Mouse (Mus musculus) embryonic facial prominence, embryonic 10.5 days (tissue): Measurements from ENCODE around the gene Cyp2a4. TPM values are rescaled to one million over a fixed set of nuclear protein-coding genes. Genes with fewer than 3 reads are reported as not detected.
"Not testable (repeated sequence)": the region's sequence is repeated elsewhere in the genome, so short reads cannot be mapped to it uniquely, and the experiment has no call there.

ENCODE experiments used
- DNase-seq: peaks from one replicate; pipeline ENCODE4 v3.0.0-alpha.2; 2017; ENCODE audit warnings: low spot score
- H3K27ac ChIP-seq: fragments of 300-500 bp; sonication (generic); replicated peaks from 2 replicates; pipeline ENCODE4 v1.5.1; 2016; ENCODE audit warnings: mild to moderate bottlenecking
- H3K27me3 ChIP-seq: fragments of 300-500 bp; sonication (generic); replicated peaks from 2 replicates; pipeline ENCODE4 v1.6.1; 2016; ENCODE audit warnings: low read depth, mild to moderate bottlenecking; ENCODE audit not compliant: poor library complexity, severe bottlenecking
- H3K36me3 ChIP-seq: fragments of 300-500 bp; sonication (generic); replicated peaks from 2 replicates; pipeline ENCODE4 v1.6.1; 2016; ENCODE audit warnings: mild to moderate bottlenecking, moderate library complexity
- H3K4me1 ChIP-seq: fragments of 300-500 bp; sonication (generic); 2 replicates; pipeline ENCODE4 v1.6.1; 2016
- H3K4me3 ChIP-seq: fragments of 300-500 bp; sonication (generic); 2 replicates; pipeline ENCODE4 v1.5.1; 2016; ENCODE audit warnings: mild to moderate bottlenecking, moderate library complexity
- H3K9me3 ChIP-seq: fragments of 300-500 bp; sonication (generic); 2 replicates; pipeline ENCODE4 v1.6.1; 2016; ENCODE audit warnings: mild to moderate bottlenecking
- WGBS: fragments of 180-500 bp; shearing (Covaris S2); methylation state at CpG from one replicate; pipeline ENCODE4 v1.1.7; 2016; 5-methylcytosine and 5-hydroxymethylcytosine counted together
- polyA plus RNA-seq: library from polyadenylated mRNA; unstranded; fragments of >200 nt; fragmentation: Nextera tagmentation; extraction: Ambion mirVana; gene quantifications from 2 replicates; pipeline ENCODE4 v1.2.1, GENCODE M21; 2016

The Cyp2a4 gene
- polyA plus RNA-seq = not detected in 2 replicates

DNA sequence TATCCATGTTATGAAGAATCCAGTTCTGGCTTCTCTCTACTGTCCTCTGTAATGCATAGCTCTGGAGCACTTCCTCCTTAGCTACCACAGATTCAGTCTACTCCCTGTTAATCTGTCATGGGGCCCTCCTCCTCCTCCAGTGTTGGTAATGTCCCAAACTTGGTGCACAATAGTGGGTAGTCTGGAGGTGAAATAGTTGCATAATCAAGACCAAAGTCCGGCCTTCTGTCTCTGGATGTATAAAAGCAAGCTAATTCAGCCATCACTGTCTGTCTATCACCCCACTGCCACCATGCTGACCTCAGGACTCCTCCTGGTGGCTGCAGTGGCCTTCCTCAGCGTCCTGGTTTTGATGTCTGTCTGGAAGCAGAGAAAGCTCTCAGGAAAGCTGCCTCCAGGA lies at the start of gene Cyp2a4:
TSS of gene Cyp2a4 (plus strand) at position 244 of the 400 bp plus-strand sequence.
- H3K4me3 ChIP-seq = not testable (repeated sequence)
- 76% methylated on average over 2 of the region's 2 CpGs for WGBS
- H3K9me3 ChIP-seq = peaks cover 31% of the 10 kb centered on the region; the same call in 1 of the 2 replicates

DNA sequence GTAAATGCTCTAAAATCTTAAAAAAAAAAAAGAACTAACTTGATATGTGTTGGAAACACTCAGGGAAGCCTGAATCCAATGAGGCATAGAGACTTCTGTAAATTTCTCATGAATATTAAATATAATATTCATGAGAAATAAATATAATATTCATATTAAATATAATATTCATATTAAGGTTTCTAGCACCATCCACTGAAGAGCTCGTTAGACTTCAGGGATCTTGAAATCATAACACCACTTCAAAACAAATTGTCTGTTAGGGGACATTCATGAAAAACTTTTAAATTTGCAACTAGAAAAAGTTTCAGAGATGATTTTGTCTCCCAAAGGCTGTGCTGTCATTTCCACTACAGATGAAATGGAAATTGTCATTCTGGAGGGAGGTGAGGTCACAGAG lies 46.9 kb upstream of the Cyp2a4 start, which contains the start of gene Vmn1r184:
TSS of gene Vmn1r184 (plus strand) at position 301 of the 400 bp plus-strand sequence.
- not testable (repeated sequence) for H3K4me1 ChIP-seq, H3K9me3 ChIP-seq, H3K27ac ChIP-seq, DNase-seq, H3K36me3 ChIP-seq, H3K27me3 ChIP-seq, H3K4me3 ChIP-seq
- WGBS = 81% methylated on average over 1 of the region's 1 CpGs

More for the DNA sequence above, at the start of gene Cyp2a4:
- H3K36me3 ChIP-seq, H3K4me1 ChIP-seq, H3K27ac ChIP-seq, H3K27me3 ChIP-seq, DNase-seq: not testable (repeated sequence)

DNA sequence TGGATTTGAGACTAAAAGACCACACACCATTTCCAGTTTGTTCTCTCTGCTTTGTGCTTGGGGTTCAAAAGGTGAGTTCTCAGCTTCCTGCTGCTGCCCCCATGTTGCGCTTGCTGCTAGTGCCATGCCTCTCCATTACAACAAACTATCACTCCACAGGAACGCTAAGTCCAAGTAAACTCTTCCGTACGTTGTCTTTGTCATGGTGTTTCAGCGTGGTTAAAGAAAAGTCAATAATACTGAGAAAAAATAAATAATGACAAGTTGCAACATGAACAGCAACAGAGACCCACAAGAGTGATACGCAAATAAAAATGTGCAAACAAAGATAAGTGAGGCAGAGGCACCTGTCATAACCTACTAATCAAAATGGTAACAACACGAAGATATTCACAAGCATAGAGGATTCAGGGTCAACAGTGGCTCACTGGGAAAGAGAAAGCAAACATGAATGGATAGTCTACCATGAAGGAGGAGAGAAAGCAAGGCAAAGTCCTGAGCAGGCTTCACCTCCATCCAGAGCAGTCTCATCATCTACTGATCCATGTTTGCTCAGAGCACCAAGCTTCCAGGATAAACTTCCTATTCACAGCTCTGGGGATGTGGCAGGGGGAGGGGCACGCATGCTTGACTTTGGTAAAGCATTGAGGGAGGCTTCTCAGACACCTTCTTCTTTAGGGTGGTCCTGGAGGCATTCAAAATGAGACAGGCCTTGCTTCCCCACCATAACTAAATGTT lies 3.4 kb upstream of the Cyp2a4 start:
- 86% methylated on average over 8 of the region's 8 CpGs for WGBS
- not testable (repeated sequence) for H3K27ac ChIP-seq, H3K4me1 ChIP-seq, H3K36me3 ChIP-seq, DNase-seq, H3K27me3 ChIP-seq, H3K4me3 ChIP-seq
- H3K9me3 ChIP-seq = peaks cover 20% of the 10 kb centered on the region; the same call in 1 of the 2 replicates

DNA sequence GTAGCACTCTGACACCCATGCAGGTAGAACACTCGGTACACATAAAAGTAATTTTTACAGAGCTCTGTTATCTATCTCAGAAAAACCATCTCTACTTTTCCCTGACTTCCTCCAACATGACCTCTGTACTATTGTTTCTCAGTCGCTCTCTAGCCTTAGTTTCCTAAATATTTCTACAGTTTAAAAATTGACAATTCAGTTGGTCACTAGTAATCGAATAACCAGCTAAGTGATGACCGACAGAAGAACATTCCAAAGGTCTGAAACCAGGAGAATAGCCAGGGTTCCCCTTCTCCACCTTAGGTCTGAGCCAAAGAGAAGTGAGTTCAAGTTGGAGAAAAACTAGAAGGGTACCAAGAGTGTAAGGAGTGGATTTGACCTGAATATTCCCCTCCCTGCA lies 4.8 kb downstream of the Cyp2a4 start:
- 87% methylated on average over 4 of the region's 4 CpGs for WGBS
- H3K4me3 ChIP-seq, DNase-seq, H3K27ac ChIP-seq, H3K4me1 ChIP-seq, H3K27me3 ChIP-seq, H3K36me3 ChIP-seq: not testable (repeated sequence)
- peaks cover 24% of the 10 kb centered on the region; the same call in 1 of the 2 replicates for H3K9me3 ChIP-seq

DNA sequence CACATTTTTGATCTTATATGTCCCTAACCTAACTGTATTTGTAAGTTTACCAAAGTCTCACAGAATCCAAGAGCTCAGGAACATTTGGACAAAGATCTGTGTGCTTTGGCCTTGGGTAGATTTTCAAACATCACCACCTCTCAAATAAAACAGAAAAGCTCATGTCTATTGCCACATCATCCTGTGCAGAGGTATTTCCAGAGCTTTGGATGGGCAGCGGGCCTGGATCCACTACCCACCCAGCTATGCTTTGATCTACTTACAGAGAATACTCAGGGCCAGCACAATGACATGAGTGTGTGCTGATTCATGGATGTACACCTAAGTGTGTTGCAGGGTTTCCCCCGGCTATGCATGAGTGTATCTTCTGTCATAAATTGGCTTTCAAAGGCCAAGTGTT lies 8.2 kb downstream of the Cyp2a4 start:
- not testable (repeated sequence) for H3K4me3 ChIP-seq, H3K4me1 ChIP-seq, H3K27ac ChIP-seq, DNase-seq, H3K36me3 ChIP-seq, H3K27me3 ChIP-seq
- 86% methylated on average over 2 of the region's 2 CpGs for WGBS
- H3K9me3 ChIP-seq = peaks cover 14% of the 10 kb centered on the region; the same call in 1 of the 2 replicates

DNA sequence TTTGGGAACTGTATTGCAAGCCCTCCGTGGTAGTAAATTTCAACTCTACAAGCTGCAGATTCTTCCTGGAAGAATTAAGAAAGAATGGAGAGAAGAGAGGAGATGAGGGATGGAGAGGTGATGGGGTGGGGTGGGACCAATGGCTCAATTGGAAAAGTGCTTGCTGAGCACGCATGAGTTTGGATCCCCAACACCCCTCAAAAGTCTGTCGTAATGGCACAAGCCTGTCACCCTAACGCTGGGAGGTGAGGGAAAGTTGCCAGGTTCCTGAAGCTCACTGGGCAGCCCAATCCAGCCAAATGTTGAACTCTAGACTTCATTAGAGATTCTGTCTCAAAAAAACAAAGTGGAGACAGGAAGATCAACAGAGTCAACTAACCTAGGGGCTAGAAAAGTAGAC lies 8.8 kb downstream of the Cyp2a4 start:
- not testable (repeated sequence) for DNase-seq

GRCm38 (mm10) chr7:26320361-26320760 lies 13.4 kb downstream of the Cyp2a4 start:
- H3K4me1 ChIP-seq, DNase-seq, H3K27ac ChIP-seq, H3K9me3 ChIP-seq, H3K4me3 ChIP-seq, H3K36me3 ChIP-seq, H3K27me3 ChIP-seq: not testable (repeated sequence)
- 67% methylated on average over 3 of the region's 3 CpGs for WGBS

More for the DNA sequence above, 8.8 kb downstream of the Cyp2a4 start:
- not testable (repeated sequence) for H3K36me3 ChIP-seq, H3K4me3 ChIP-seq, H3K27ac ChIP-seq, H3K4me1 ChIP-seq, H3K27me3 ChIP-seq
- peaks cover 11% of the 10 kb centered on the region; the same call in 1 of the 2 replicates for H3K9me3 ChIP-seq
- 85% methylated on average over 4 of the region's 4 CpGs for WGBS

DNA sequence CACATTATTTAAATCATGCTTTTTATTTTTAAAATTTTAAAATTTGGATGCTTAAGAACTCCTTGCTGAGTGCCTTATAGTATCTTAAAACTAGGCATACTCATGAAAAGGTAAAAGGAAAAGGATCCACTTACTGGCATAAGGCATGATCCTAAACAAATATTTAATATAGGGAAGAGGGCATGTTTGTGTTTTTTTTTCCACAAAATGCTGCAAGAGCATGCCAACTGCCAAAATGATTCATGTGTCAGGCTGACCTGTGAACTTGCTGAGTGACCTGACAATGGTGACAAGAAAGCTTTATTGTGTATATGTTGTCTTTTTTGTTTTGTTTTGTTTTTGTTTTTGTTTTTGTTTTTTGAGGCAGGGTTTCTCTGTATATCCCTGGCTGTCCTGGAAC lies 43.2 kb downstream of the Cyp2a4 start:
- H3K27ac ChIP-seq, H3K4me3 ChIP-seq, DNase-seq, H3K4me1 ChIP-seq, H3K27me3 ChIP-seq, H3K36me3 ChIP-seq: not testable (repeated sequence)
- H3K9me3 ChIP-seq = peaks cover 13% of the 10 kb centered on the region; the same call in 1 of the 2 replicates

GRCm38 (mm10) chr7:26352258-26352657 lies 45.3 kb downstream of the Cyp2a4 start:
- not testable (repeated sequence) for H3K9me3 ChIP-seq, H3K27me3 ChIP-seq, H3K4me3 ChIP-seq, H3K27ac ChIP-seq, DNase-seq, H3K36me3 ChIP-seq, H3K4me1 ChIP-seq
- WGBS = 82% methylated on average over 3 of the region's 3 CpGs

DNA sequence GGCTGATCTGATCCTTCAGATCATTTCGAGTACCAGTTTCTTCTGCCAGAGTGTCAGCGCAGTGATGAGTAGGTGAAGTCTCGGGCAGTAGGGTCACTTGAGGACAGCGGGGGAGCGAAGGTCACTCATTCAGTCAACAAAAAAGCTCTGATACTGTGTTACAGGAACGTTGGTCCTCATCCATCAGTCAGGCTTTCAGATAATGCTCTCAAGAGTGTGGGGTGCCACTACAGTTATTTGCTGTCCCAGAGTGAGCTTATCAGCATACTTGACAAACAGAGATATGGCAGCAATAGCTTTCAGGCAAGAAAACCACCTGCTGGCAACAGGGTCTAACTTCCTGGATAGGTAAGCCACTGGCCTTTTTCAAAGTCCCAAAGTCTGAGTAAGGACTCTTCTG lies 49.8 kb downstream of the Cyp2a4 start:
- H3K27ac ChIP-seq, H3K4me3 ChIP-seq, H3K27me3 ChIP-seq, DNase-seq, H3K36me3 ChIP-seq, H3K4me1 ChIP-seq: not testable (repeated sequence)
- 93% methylated on average over 6 of the region's 6 CpGs for WGBS
- H3K9me3 ChIP-seq = peaks cover 20% of the 10 kb centered on the region; the same call in 1 of the 2 replicates

Other genes starting within 250 kb of the Cyp2a4 start
- not detected in 2 replicates for gene Cyp2b13, start 245.7 kb upstream of the Cyp2a4 start, polyA plus RNA-seq
- gene Cyp2b9, start 133.8 kb upstream of the Cyp2a4 start, polyA plus RNA-seq = not detected in 2 replicates
- not detected in 2 replicates for gene Vmn1r184, start 46.8 kb upstream of the Cyp2a4 start, polyA plus RNA-seq
- not detected in 2 replicates for gene Nlrp9c, start 96.5 kb downstream of the Cyp2a4 start, polyA plus RNA-seq
- gene Nlrp4a, start 127.9 kb downstream of the Cyp2a4 start, polyA plus RNA-seq = not detected in 2 replicates
- gene Nlrp9a, start 227.9 kb downstream of the Cyp2a4 start, polyA plus RNA-seq = not detected in 2 replicates